Mouse (Mus musculus) kidney, postnatal 14 days (tissue): ENCODE results near the gene Socs3.

Experiments used
- DNase-seq: peaks from one replicate; pipeline ENCODE4 v3.0.0; 2022; ENCODE audit warnings: mixed read lengths

Gene Socs3

DNA sequence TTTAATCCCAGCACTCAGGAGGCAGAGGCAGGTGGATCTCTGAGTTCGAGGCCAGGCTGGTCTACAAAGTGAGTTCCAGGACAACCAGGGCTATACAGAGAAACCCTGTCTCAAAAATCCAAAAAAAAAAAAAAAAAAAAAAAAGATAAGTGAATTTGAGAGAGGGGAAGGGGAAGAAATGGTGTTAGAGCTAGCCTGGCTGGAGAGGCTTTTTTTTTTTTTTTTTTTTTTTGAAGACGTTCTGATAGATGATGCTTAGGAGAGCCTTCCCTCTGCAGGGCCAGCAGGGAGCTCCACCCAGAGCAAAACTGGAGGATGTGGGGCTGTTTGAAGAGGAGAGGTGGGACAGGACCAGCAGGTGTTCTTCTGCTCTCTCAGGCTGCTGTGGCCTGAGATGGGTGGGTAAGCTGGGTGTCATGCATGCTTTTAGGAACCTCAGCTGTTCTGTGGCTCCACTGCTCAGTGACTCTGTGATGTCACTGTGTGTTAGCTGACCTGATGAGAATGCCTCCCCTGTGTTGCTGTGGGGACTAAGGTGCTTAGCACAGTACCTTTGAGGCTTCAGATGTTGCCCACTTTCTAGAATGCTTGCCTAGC is 1.9 kb upstream of the Socs3 start:
- no peak for DNase-seq

DNA sequence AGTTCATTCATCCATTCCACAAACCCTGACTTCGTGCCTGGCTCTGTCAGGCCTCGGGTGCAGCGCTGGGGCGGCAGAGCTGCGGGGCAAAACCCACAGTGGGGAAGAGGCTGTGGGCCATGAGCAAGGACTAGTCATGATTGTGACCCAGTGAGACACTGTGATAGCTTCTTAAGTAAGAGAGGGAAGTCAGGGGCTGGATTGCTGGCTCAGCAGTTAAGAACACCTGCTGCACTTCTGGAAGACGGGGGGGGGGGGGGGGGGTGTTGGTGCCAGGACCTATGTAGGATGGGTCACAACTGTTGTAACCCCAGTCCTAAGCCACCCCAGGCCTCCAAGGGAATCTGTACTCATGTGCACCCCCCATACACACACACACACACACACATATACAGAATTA is 1.3 kb upstream of the Socs3 start:
- DNase-seq, result no peak

DNA sequence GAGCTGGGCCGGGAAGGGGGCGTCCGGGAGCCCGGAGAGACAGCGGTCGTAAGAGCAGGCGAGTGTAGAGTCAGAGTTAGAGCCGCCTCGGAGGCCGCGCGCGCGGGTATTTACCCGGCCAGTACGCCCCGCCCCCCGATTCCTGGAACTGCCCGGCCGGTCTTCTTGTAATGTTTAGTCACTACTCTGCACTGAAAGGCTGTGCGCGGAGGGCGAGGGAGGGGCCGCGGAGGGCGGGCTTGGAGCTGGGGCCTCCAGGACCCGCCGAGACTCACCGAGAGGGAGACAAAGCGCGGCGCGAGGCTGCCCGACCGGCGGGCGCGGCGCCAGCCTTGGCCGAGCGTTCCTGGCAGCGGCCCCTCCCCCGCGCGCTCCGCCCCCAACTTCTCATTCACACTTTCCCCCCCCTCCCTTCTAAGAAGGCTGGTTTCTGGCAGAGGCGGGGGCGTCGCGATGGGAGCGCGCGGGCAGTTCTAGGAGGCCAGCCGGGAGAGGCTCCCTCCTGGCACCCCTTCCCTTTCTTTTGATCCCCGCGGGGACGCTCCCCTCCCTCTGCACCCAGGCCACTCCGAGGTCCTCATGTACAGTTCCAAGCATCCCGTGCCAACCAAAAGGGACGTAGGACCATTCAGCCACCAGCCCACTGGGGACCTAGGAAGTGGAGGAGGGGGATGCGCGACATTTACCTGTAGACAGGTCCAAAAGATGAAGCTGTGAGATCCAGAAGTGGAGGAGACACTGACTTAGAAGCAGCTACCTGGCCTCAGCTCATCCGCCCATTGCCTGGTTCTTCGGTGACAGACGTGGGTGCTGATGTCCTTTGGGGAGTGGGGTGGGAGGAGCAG is 525 bp downstream of the Socs3 start:
- peak; percentile 98 for DNase-seq

DNA sequence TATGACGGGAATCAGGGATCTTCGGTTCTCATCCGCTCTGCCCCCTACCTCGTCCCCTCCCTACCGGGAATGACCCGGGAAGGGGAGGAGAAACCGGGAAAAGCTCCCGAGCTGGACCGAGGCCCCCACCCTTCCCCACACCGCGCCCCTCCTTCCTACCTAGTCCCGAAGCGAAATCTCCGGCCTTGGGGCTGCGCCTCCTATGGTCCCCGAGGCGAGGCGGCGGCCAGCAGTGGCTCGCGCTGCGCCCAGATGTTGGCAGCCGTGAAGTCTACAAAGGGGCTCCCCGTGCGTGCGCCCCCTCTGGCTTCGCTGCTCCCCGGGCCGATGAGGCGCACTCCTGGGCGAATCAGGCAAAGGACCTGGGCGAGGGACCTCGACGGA is 1.1 kb downstream of the Socs3 start:
- DNase-seq, result no peak

DNA sequence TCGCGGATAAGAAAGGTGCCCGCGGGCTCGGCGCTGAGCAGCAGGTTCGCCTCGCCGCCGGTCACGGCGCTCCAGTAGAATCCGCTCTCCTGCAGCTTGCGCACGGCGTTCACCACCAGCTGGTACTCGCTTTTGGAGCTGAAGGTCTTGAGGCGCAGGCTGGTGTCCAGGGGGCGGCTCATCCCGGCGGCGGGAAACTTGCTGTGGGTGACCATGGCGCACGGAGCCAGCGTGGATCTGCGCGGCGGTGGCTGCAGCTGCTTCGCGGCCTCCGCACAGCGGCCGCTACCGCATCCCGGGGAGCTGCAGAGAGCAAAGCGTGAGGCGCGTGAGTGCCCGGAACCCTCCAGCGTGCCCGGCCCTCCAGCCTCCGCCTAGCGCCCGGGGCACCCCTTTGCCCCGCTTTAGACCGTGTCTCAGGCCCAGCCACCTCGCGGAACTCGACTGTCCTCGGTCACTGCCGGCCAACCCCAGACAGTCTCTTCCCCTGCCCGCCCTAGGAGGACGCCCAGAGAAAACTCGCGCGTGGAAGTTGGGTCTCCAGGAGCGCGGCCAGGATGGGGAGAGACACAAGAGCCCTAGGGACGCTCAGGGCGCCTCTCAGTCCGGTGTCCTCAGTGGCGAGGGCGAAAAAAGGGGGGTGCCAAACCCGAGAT is 1.7 kb downstream of the Socs3 start:
- DNase-seq, result no peak

DNA sequence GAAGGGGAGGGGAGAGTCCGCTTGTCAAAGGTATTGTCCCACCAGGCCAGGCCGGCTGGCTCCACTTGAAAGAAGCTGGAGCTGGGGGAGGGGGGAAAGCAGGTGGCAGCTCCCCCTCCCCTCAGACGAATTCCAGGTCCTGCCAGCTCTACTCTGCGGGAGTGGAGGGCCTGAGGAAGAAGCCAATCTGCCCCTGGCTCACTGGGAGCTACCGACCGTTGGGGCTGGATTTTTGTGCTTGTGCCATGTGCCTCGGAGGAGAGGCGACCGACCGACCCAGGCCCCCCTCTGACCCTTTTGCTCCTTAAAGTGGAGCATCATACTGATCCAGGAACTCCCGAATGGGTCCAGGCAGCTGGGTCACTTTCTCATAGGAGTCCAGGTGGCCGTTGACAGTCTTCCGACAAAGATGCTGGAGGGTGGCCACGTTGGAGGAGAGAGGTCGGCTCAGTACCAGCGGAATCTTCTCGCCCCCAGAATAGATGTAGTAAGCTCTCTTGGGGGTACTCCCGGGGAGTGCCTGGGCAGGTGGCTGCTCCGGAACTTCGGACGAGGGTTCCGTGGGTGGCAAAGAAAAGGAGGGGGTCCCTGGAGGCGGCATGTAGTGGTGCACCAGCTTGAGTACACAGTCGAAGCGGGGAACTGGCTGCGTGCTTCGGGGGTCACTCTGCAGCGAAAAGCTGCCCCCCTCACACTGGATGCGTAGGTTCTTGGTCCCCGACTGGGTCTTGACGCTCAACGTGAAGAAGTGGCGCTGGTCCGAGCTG is 2.4 kb downstream of the Socs3 start:
- DNase-seq, result no peak

DNA sequence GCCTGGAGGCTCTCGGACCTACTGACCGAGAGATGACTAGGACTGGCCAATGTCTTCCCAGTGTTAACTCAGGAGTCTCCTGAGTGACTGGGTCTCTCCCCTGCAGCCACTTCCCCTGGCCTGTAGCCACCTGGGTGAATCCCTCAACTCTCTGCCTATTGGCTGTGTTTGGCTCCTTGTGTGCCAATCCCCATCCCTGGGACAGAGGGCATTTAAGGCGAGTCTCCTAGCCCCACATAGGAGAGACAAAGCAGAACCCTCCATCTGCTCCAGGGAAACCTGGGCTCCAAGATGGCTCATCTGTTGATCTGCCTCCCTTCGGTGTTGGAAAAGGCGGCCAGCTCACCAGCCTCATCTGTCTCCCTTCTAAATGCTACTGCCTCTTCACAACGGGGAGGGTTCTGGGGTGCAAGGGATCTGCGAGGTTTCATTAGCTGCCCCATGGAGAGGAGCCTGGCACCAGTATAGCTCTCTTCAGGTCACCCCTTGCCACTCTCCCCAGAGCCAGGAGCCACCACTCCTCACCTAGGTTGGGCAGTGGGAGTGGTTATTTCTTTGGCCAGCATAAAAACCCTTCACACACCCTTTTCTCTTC is 3.2 kb downstream of the Socs3 start:
- no peak for DNase-seq

DNA sequence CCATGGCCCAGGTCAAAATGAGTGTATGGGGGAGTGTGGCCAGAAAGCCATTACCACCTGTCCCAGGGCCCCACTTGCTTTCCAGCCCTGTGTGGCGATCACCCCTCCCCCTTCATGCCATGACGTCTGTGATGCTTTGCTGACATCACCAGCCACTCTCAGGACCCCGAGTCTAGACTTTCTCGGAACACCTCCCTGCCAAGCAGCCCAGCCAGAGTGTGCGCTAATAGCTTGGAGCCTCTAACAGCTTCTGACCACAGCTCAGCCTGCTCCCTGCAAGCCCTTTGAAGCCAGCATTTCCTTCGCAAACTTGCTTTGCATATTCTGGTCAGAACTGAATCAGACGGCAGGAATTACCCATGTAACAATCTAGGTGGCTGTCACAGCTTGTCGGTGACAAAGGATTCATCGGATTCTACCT is 4.3 kb downstream of the Socs3 start:
- DNase-seq, result no peak

DNA sequence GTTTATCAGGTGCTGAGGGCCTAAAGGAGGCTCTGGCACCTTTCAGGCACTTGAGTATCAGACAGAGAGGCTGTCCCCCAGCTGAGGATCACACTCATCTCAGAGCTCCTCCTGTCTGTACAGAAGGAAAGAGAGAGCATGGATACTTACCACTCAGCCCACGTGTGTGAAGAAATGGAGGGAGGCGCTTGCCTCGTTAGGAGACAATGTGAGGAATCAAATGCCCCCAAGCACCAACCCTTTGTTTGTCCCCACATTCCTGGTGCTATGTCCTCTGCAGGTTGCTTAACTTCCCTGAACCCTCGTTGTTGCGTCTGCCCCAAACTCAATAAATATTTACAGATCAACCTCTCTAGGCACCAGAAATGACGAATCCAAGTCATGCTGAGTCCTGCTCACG is 4.8 kb downstream of the Socs3 start:
- no peak for DNase-seq

DNA sequence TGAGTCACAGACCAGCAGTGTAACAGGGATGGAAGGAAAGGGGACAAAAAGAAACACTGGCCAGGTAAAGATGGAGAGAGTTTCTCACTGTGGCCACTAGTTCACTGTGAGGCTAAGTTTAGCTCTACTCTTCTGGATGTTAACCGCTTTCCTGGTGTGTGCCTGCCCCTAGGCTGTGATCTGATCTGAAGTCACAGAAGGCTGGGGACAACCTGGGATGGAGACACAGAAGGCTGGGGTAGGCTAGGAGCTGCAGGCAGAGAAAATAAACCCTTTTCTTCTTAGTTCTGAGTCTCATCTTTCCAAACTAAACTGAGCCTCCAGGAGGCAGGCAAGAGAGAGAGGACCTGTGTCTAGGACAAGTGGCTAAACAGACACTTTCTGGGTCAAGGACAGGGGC is 5.6 kb downstream of the Socs3 start:
- no peak for DNase-seq

DNA sequence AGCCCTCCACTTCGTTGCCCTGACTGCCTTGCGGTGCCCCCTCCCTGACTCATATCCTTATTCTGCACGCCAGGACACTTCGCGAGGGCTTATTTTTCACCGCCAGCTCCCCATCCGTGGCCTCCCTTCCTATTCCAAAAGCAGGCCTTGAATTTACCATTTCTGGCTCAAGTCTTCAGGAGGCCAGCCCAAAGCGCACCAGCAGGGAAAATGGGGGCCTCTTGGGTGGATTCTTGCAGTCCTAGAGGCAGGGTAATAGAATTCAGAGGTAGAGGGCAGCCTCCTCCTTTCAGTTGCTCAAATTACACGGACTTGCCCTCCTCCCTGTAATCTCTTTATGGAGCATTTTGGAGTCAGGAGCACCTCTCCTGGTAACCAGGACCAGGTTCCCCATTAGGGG is 6.0 kb downstream of the Socs3 start:
- DNase-seq, result no peak

DNA sequence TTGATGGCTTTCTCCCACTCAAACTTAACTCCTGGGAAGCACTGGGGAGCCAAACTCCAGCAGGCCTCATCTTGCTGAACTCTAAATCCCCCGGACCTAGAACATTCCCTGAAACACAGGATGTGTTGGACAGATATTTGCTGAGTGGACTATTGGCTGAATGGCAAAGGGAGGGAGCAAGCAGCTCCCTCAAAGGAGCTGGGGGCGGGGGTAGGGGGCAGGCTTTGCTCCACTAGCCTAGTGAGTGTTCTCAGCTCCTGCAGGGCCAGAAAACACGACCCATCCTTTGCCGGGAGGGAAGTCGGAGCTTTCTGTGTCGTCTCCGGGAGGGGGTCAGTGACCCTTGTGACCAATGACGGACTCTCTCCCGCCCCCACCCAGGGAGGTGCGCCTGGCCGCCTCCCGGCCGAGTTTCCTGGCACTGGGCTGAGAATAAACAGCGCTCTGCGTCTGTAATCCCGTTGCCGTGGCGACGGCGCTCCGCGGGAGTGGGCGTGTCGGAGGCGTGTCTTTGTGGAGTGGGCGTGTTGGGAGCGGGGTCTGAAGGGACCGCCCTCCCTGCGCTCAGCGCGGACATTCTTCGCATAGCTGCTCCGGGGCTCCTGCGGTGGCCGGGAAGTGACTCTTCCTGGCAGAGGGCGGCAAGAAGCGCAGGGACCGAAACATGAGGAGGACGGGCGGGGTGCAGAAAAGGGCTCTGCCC is 6.6 kb downstream of the Socs3 start:
- peak; percentile 100 for DNase-seq

DNA sequence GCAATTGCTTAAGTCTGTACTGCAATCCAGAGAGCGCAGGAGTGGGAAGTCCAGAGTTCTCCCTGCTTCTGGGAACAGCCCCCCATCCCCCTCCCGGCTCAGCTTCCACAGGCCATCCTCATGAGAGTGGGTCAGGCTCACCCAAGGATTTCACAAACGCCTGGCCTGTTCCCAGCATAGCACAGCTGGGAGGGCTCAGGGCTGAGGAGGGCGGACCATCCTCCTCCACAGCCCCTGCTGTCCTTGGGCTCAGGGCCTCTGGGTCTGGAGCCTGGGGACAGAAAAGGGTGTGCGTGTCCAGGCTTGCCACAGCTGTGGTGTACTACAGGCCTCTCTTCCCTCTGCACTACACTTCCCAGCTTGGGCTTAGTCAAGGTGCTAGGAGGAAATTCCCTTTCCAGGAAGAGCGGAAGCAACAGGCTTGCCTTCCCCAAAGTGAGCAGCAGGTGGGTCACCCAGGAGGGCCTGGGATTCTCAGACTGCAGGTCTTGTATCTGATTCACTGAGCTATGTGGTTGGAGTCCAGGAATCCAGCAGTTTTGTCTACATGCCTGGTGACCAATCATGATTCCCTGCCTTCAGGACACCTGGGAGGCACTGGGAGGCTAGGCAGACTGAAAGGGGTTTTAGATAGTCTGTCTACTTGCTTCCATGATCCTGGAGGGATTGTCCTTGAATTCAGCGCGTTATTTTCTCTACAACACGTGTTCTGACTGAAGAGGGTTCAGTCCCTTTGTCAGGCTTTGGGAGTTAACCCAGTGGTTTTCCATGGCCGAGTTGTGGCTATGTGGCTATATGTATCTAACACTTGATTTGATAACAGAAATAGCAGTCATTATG is 7.4 kb downstream of the Socs3 start:
- peak; percentile 91 for DNase-seq

DNA sequence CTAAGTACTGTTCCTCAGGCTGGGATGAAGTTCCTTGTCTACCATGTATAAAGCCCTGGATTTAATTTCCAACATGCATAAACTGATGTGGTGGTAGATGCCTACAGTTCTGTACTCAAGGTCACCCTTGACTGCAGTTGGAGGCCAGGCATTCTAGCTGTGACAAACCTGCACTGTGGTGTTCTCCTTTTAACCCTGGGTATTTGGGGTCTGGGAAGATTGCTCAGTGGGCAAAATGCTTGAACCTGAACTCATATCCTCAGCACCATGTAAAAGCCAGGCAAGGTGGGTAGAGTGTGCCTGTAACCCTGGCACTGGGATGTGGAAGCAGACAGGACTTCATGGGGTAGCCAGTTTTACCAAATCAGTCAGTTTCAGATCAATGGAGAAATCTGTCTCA is 9.2 kb downstream of the Socs3 start:
- no peak for DNase-seq

DNA sequence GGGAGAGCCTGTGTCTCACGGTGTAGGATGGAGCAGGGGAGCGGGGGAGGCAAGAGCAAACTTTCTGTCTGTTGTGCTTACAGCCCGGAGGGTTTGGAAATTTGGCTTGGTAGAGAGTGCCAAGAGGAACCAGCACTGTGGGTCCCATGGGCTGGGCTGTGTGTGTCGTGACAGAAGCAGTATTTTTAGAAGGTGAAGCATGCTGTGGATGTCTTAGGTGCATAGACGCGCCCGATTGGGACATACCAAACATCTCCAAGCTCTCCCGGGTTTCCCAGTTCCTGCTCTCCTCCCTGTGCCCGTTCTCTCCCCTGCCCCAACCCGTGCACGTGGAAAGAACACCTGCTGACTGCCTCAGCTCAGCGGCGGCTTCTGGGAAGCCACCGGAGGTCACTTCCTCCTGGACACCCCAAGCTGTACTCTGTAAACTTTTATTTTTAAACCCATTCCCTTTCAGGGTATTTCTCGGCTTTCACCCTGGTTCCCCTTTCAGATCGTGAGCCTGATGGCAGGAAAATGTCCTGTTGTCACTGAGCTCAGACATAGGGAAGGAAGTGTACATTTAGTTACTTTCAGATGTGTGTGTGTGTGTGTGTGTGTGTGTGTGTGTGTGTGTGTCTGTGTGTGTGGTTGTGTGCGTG is 10.0 kb downstream of the Socs3 start:
- no peak for DNase-seq

DNA sequence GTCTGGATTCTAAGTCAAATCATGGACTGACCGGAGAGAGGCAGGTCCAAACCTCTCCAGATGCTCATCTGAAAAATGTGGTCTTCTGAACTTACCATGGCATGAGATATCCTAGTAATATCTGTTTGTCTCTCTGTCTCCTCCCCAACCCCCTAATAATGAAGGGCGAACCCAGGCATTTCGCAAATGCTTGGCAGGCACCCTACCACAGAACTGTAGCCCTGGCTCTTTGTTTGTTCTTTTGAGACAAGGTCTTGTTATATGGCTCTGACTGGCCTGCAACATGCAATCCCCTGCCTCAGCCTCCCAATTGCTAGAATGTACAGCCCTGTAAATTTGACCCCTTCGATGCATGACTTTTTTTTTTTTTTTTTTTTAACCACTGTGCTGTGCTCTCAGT is 10.7 kb downstream of the Socs3 start:
- DNase-seq, result no peak

DNA sequence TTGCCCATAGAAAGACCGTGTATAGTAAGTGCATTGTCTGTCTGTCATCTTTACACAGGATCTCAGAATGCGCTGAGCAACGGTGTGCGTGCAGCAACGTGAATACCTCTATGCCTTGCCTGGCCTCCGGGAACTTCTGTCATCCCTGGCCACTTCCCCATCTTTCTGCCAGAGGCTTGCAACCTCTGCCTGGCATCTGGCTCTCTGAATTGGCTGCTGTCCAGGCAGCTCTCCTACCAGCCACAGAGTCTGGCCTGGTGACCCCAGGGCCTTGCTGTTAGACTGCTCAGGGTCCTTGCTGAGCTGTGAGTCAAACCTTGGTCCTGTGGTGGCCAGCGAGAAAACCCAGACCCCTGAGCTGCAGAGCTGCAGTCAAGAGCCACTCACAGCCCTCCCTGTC is 11.7 kb downstream of the Socs3 start:
- DNase-seq, result no peak

DNA sequence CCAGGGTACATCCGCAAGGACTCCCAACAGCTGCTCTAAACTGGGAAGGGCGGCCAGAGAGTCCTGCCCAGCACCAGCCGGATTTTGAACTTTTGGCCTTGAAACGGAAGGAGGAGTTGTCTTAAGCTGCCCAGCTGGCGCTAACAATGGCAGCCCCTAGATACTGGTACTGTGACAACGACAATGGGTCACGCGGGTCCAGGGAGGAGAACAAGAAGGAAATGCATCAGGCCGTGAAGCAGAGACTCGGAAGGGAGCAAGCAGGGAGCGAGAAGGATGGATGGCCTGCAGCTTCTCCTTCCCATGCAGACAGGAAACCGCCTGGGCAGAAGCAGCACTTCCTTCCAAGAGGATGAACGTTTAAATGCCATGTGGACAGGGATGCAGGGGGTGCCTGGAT is 14.2 kb downstream of the Socs3 start:
- DNase-seq, result peak; percentile 71

DNA sequence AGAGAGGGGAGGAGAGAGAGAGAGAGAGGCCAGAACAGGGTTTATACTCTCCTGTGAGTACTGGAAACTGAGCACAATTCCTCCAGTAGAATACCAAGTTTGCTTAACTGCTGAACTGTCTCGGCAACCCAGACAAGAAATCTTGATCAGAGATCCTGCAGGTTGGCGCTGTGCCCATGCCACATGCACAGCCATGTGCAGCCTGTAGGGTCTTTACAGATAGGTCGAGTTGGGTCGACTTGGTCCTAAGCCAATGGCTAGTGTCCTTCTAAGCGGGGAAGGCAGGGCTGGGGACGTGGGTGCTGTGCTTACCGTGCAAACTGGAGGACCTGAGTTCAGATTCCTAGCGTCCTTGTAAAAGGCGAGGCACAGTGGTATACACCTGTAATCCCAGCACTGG is 15.0 kb downstream of the Socs3 start:
- no peak for DNase-seq

DNA sequence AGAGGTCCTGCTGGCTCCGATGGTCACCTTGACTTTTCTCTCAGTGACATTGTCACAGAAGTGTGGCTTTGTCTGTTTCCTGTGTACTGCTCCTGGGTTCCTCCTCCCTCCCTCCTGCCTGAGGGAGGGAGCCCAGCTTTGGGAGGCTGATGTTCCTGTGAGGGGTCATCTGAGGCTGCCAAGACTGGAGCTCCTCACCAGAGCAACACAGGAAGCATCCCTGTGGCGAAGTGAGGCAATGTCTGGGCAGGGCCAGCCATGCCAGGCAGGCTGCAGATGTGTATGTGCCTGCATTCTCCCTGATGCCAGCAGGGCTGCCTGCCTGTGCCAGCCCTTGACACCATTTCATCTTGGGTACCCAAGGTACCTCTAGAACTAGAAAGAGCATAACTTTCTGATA is 15.8 kb downstream of the Socs3 start:
- no peak for DNase-seq
